Mouse (Mus musculus) Muller cell, postnatal 12 days (primary cell): ENCODE measurements around the gene Cd274.

Source experiments
- DNase-seq: peaks from one replicate; pipeline ENCODE4 v3.0.0-alpha.2; 2015; ENCODE audit errors: inconsistent ontology term

Cd274 gene

DNA sequence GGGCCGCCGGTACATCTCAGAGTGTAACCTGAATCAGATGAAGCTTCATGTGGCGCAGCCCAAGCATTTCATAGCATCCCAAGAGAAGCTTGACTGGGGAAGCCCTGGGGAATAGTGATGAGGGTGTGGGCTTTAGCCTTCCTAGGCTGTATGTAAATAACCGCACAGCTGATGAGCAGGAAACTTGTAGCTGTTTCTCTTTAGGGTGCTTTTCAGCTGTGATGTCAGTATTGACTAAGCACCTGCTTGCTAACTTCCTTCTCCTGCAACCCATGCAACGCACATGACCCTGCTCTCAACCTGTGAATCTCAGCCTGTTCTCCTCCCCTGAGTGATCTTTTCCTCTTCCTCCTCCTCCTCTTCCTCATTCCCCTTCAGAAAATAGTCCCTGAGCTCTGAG, 3.2 kb upstream of the Cd274 start:
- no peak for DNase-seq

- no peak for DNase-seq
These were observed 2.1 kb upstream of the Cd274 start for GRCm38 (mm10) chr19:29365105-29365504.

- DNase-seq = no peak
These were observed 858 bp upstream of the Cd274 start for GRCm38 (mm10) chr19:29366226-29366968.

DNA sequence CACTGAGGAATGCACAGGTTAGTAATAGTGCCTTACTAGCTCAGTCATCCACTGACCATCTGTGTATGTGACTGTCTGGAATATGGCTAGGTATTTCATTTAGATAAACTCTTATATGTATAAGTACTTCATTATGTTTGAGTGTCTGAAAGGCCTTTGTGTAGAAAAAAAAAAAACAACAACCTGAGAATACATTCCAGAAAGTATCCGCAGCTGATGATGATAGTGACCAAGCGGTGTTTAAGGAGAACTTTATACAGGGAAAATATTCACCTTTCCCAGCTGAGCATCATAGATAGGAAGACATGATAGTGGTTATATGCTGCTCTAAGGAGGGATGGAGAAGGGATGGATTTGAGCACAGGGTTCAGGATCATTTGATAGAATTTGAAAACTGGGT, 786 bp downstream of the Cd274 start:
- DNase-seq = no peak

- no peak for DNase-seq
These were observed 1.5 kb downstream of the Cd274 start for GRCm38 (mm10) chr19:29368671-29369309.

- no peak for DNase-seq
These were observed 2.9 kb downstream of the Cd274 start for GRCm38 (mm10) chr19:29370112-29370511.

DNA sequence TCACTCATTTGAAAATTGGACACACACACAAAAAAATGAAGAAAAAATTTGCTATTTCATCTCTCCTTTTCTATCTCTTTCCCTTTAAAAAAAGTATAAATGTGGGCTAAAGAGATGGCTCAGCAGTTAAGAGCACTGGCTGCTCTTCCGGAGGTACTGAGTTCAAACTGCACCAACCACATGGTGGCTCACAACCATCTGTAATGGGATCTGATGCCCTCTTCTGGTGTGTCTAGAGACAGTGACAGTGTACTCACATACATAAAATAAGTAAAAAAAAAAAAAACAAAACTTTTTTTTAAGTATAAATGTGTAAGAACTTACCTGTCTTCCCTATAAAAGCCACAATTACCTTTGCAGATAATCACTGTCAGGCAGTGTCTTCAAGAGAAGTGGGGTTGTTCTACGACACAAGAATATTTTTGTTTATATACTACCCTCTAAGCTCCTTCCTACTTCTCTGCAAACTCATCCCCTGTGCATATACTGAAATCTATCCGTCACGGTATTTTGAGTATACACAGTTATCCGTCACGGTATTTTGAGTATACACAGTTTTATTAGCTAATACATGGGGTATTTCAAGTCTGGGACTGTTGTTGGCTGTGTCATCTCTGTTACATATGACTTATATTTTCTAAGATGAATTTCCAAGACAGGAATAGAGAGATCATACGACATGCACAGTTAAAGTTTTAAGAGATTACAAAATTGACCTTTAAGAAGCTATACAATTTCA, 3.5 kb downstream of the Cd274 start:
- no peak for DNase-seq

GRCm38 (mm10) chr19:29371284-29372081, 4.2 kb downstream of the Cd274 start:
- DNase-seq = peak; percentile 27

DNA sequence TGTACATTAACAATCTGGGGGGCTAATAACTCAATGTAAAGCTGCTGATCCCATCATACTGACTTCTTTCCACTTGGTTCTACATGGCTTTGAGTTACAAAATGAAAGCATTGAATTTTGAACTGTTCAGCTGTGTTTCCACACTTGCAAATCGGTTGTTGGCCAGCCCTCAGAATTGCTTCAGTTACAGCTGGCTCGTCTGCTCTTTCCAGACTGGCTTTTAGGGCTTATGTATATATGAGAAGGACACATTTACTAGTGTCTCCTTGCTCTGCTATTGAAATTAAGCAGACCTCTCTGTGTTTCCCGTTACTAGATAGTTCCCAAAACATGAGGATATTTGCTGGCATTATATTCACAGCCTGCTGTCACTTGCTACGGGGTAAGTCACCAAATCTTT, 4.9 kb downstream of the Cd274 start:
- DNase-seq = no peak

GRCm38 (mm10) chr19:29372621-29373020, 5.4 kb downstream of the Cd274 start:
- DNase-seq = no peak

DNA sequence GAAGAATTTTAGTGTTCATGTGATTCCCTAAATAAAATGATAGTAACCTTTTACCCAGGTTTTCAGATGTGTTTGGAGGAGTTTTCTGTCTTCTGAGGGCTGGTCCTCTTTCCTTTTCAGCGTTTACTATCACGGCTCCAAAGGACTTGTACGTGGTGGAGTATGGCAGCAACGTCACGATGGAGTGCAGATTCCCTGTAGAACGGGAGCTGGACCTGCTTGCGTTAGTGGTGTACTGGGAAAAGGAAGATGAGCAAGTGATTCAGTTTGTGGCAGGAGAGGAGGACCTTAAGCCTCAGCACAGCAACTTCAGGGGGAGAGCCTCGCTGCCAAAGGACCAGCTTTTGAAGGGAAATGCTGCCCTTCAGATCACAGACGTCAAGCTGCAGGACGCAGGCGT, 6.2 kb downstream of the Cd274 start:
- no peak for DNase-seq

GRCm38 (mm10) chr19:29374947-29375346, 7.7 kb downstream of the Cd274 start:
- DNase-seq = no peak

DNA sequence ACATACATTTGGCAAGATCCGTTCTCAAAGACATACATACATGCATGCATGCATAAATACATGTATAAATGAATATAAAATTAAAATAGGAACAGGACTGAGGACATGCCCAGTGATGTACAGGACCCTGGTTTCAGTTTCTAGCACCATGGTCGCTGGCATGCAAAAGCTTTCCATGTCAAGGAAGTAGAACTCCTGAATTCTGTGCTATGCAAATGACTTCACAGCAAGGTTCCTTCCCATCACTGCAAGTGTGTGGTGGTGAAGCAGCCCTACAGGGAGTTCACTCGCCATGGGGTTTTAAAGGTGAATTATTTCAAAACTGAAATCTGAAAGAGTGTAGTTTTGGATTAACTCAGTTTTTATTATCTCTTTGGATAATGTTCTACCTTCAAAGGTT, 9.1 kb downstream of the Cd274 start:
- no peak for DNase-seq

GRCm38 (mm10) chr19:29379839-29380603, 12.8 kb downstream of the Cd274 start:
- no peak for DNase-seq

GRCm38 (mm10) chr19:29383368-29383767, 16.1 kb downstream of the Cd274 start:
- DNase-seq = no peak

- no peak for DNase-seq
These were observed 17.2 kb downstream of the Cd274 start for GRCm38 (mm10) chr19:29384412-29384811.

GRCm38 (mm10) chr19:29384994-29385393, 17.7 kb downstream of the Cd274 start:
- no peak for DNase-seq

GRCm38 (mm10) chr19:29385822-29386221, 18.6 kb downstream of the Cd274 start:
- no peak for DNase-seq

GRCm38 (mm10) chr19:29388818-29389217, 21.6 kb downstream of the Cd274 start:
- DNase-seq = no peak

GRCm38 (mm10) chr19:29390483-29390882, 23.2 kb downstream of the Cd274 start:
- no peak for DNase-seq

DNA sequence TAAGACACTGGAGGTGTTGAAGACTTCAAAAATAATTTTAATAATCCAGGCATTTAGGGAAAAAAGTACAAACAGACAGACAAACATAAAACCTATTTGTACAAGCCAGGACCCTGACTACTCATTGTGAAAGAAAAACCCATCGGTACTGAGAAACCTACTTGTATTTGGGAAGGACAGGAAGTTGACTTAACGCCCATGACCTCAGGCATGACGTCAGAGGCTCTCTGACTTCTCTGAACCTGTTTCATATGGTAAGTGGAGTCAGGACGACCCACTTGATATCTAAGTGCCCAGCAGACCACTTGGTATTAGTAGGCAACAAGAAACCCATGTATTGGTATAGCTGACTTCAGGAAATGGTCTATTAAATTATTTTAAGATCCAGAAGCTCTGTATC, 24.0 kb downstream of the Cd274 start:
- DNase-seq = no peak
